Mouse (Mus musculus) megakaryocyte progenitor cell, adult 5-6 weeks (primary cell): ENCODE results near the gene Slc7a15. TPM values are rescaled to one million over a fixed set of nuclear protein-coding genes. Genes with fewer than 3 reads are reported as not detected.
A peak's percentile ranks its signal among the peaks of the same experiment; 100 is the strongest.

Experiments used
- ATAC-seq: replicated peaks from 2 replicates; pipeline ENCODE4 v1.8.0; 2016; ENCODE audit warnings: mild to moderate bottlenecking, moderate TSS enrichment, inconsistent platforms; ENCODE audit not compliant: poor library complexity
- total RNA-seq, 2 experiments: library from RNA; stranded (forward) in 1 of 2; stranded (reverse) in 1 of 2; fragments of 157-497, 149-512 nt in 1 of 2; fragments of 200-1000 nt in 1 of 2; gene quantifications; 2 replicates each; pipeline versions ENCODE4 v1.2.3 to v1.2.4; 2015 to 2017

The Slc7a15 gene
- total RNA-seq, 2 experiments from 2014 or later = not detected

DNA sequence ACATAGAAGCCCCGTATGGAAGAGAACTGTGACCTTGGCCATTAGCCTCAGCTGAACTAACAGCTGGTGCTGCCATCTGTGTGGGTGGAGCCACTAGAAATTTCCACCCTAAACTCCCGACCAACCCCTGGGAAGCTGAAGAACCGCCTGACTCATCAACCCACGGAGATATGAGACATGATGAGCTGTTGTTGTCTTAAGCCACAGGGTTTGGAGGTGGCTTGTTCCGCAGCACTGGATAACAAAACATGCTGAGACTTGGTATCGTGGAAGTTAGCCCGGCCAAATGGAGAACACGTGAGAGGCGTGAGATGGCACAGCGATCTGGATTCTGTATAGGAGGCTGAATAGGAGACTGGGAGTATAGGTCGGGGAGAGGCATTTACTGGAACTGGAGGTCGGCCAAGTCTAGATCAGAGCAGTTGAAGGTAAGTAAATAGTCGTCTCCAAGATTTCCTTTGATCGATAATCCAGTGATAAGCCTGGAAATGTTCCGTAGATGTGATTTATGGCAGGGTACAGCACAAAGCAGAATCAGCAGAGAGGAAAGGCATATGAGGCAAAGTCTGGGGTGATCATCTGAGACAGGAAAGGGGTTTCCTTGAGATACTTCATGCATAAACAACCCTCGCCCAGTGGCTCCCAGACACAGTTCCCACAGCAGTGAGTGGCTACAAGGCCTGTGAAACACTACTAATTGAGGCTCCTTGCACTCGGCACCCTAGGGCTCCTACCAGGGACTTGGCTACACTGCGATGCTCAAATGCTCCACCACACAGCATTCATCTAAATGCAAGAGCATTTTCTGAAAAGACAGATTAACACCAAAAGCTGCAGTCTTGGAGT is 87.6 kb downstream of the Slc7a15 start:
- ATAC-seq = no peak

DNA sequence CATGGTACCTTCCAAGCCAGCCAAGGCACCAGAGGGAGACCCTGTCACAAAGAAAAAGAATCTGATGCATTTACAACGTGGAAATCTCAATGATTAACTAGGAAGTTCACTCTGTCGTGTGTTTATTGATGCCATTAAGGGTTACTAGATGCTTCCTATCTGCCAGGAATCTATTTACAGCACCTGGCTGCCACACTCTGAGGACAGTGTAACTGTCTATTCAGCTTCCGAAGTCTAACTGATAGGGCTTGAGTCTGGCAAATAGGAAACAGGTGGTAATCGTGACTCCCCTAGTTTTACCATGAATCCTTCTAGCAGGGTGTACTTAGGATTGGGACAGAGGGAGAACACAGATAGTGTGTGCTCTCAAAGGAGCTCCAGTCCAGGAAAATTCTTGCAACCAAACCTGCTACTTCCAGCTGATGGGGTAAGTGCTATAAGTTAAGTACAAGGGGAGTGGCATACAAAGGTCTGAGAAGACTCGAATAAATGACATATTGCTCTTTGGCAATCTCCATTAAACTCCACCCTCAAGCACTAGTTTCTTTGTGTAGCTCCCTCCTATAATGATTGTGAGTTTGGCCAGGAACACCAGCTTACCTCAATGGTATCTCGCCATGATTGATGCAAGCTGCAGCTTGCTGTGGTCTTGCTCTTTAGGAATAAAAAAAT is 88.4 kb downstream of the Slc7a15 start:
- peak; percentile 38 for ATAC-seq

DNA sequence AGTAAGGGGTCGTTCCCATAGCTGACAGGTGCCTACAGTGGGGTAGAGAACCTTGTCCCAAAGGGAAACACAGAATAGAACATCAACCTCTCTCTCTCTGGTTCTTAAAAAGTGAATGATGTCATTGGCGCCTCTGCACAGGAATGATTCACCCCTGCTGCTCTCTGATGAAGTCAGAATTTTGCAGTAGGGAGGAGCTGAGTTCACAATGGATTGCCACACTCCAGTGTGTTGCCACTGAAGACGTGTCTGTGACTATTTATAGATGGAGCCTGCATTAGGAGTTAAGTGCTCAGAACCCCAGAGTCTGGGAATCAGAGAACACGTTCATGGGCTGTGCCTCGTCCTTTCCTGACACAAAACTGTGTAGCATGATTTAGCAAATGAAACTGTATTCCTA is 89.2 kb downstream of the Slc7a15 start:
- ATAC-seq = peak; percentile 70

DNA sequence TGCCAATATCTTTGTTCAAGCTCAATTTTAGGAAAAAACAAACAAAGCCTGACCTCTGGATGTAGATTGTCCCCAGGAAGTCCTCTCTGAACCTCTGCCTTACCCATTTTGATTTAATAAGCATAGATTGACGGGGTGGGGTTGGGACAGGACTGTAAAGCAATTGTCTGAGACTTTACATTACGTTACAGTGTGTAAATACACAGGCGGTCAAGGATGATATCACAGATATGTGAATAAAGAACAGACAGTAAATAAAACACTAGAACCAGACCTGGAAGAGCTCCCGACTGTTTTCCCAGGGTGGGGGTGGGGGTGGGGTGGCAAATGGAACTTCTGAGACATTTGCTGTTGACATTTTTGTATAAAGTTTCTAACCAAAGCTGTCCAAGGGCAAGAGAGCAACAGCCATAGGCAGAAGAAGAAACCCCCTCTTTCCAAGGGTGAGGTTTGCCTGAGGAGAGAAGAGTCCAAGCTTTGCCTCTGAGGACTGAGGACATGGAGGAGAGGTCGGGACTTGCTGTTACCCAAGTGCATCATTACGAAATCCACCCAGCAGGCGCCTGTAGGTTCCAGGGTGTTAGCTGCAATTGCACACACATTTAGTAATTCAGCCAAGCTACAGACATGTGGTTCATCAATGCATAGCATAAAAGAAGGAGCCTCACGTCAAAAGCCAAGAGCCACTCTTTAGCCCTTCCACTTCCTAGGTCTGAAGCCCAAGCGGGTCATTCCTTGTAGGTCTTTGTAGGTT is 91.7 kb downstream of the Slc7a15 start:
- peak; percentile 84 for ATAC-seq

DNA sequence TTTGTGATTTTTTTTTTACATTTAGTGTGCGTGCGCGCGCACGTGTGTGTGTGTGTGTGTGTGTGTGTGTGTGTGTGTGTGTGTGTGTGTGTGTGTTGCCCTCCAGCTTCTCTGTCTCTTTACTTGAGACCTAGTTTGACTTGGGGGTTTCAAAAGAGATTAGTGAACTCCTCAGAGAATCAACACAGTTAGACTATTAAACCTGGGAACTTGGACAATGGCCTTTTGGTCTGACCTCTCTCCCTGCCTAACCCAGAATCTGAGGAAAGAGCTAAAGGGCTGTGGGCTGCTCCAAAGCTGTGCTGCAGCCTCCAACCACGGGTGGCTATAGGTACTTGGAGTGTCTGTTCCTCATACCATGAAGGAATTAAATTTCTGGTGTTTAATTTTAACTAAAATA is 94.7 kb downstream of the Slc7a15 start:
- no peak for ATAC-seq

DNA sequence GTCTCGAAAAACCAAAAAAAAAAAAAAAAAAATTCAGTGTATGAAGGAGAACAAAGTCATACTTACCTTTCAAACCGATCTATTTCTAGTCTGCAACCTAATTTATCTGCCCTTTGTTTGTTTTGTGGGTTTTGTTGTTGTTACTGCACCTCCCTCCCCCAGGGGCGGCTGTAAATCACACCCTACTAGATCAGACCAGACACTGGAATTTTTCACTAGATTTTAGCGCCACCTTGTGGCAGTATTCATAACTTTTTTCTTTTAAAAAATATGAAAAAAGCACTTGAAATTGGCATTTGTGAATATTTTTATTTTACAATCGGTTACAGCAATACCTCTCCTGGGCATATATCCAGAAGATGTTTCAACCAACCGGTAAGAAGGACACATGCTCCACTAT is 96.3 kb downstream of the Slc7a15 start:
- ATAC-seq = no peak

DNA sequence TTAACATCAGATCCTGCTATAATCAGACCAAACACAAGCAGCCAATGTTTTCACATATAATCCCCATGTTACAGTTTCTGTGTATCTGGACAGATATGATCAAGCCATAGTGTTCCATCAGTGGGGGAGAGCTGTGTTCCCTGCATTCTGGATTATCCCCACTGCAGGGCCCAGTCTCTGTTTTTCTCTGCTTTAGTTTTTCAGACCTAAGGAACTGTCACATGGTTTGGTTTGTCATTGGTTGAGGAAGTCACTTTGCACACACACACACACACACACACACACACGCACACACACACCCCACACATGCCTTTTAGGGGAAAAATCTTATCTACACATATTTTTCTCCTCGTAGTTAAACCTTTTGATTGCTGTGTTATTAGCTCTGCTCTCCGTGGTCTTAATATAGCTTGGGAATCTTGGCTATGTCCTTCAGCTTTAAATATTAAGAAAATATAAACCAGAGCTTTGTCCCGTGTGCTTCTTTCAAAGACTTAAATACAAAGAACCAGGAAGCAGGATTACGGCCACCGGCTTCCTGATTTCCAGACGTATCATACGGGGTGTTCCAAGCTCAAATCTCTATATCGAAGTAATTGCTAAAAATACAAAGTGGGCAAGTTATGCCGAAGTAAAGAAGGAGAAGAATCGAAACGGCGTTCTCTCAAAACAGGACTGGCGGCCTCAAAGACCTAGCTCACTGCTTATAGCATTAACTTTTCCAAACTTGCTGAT is 97.1 kb downstream of the Slc7a15 start:
- no peak for ATAC-seq

DNA sequence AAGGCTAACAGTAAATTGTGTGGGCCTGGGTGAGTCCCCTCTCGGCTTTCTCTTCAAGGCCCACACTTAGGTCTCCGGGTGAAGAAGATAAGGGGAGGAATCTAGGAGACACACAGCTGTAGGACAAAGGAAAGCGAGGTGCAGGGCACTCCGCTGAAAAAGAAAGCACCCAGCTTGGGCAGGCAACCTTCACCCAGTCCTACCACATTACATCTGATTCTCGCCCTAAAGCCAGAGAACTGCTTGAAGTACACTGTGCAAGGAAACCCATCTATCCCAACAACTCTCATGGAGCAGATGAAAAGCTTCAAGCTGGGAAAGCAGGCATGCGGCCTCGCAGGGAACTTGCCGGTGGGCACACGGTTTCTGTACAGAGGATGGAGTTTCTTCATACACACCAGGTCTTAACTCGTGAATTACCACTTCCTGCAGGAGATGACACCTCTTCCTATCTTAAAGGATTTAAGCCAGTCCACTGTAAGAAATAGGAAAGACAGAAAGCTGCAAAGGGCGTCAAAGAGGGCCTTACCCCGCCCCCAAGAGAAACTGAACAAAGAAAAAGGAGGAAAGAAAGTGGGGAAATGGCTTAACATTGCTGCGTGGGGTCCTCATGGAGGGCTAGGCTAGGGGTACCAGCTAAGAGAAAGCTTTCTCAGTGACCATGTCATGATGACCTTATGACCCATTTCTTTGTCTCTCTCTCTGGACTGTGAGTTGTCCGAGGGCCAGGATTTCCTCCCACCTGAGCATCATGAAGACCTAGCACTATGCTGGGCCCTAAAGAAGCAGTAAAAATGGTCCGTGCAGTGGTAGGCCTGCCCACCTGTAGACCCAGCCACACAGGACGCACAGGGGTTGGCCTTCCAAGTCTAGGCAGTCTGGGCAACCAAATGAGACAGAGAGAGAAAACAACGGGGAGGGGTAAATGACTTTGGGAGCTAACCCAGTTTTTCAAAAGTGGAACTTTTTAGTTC is 98.0 kb downstream of the Slc7a15 start:
- no peak for ATAC-seq

DNA sequence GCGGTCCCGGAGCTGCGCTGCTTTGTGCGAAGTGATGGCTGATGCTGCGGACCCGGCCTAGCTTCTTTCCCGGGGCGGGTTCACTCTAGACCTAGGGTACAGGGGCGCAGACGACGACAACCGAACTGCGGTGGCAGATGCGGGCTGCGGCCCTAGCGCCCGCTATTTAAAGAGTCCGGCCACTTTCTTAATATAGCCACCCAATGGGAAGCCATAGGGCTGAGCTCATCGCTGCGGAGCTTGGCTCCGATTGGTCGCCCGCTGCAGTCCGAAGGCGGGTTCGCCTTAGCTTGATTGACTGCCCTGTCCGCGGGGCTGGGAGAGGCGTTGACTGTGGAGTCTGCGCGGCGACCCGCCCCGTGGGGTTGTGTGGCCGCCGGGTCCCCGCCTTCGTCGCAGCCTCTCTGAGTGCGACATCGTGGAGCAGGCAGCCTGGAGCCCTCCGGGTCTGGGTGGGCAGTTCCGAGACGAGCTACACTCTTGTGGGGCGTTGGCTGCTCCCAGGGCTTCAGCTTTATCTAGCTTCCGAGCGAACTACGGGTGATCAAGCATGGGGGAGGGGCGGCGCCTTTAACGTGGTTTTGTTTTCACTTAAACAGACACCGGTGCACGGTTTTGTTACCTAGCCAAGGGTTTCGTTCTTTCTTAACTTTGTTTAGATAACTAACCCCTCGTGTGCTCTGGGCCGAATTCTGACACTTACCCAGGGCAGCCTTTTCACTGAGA is 98.8 kb downstream of the Slc7a15 start, which contains the start of gene Rhob:
Gene Rhob, minus strand, starts transcription at position 139 of the 726 bp plus-strand sequence.
- peak; percentile 72 for ATAC-seq

DNA sequence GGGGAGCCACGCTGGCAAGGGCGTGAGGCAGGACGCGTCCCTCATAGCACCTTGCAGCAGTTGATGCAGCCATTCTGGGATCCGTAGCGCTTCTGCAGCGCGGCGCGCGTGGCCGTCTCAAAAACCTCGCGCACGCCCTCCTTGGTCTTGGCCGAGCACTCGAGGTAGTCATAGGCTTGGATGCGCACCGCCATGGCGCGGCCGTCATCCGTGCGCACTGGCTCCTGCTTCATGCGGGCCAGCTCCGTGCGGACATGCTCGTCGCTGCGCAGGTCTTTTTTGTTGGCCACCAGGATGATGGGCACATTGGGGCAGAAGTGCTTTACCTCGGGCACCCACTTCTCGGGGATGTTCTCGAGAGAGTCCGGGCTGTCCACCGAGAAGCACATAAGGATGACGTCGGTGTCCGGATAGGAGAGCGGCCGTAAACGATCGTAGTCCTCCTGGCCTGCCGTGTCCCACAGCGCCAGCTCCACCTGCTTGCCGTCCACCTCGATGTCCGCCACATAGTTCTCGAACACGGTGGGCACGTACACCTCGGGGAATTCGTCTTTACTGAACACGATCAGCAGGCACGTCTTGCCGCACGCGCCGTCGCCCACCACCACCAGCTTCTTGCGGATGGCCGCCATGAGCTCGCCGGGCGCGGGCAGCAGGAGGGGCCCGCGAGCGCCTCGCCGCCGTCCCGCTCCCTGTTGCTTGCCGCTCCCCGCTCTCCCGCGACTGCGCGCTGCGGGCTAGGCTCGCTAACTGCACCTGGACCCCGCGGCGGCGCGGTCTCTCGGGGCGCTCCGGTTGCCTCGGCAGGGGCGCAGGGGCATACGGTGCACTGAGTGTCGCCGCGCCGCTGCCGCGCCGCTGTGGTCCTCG is 99.6 kb downstream of the Slc7a15 start:
- peak; percentile 35 for ATAC-seq

DNA sequence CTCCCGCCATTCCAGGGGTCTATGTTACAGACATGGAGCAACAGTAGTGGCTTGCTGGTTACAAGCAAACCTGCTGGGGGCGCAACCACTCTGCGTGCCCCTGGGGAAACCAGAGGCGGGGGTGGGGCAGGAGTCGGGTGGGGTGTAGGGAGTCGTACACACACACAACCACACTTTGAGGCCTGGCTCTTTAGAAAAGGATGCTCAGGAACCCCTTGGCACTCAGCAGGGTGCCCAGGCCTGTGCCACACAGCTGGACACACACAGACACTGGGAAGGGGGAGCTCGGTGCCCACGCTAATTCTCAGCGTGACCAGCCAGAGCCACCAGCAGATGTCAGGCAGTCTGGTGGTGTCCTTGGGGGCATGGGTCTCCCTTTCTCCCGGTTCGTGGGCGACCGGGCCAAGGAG is 100.3 kb downstream of the Slc7a15 start:
- no peak for ATAC-seq

DNA sequence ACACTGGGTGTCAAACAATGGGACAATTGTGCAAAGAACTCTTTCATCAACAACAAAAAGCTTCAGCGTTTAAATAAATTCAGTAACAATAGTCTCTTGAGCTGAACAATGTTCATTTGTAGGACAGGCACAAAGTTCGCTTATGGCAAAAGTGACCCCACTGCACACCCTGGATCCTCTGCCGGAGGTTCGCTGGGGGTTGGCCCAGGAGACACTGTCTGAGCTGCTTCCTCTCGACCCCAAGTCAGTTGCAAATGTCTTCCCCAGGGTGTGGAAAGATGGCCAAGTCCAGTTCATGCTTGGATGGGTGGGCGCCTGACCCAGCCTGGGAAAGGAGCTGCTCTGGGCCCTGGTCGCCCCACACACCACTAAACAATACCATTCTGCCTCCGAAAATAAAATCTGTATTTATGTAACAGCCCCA is 100.7 kb downstream of the Slc7a15 start:
- no peak for ATAC-seq

DNA sequence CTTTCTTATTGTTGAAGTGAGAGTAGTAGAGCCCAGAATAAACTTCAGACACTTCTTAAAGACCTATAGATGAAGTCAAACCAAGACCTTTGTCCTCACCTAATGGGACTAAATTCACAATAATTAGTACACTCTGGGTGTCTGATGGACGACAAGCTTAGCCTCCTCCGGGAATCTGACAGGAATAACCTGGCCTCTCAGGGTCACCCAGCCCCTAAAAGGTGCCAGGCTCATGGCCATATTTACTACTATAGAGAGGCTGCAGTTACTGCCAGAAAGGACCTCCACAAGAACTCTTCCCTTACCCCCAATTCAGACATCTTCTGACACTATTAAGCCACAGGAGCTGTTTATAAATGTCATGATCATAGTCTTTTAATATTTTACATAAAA is 101.6 kb downstream of the Slc7a15 start:
- ATAC-seq = no peak

DNA sequence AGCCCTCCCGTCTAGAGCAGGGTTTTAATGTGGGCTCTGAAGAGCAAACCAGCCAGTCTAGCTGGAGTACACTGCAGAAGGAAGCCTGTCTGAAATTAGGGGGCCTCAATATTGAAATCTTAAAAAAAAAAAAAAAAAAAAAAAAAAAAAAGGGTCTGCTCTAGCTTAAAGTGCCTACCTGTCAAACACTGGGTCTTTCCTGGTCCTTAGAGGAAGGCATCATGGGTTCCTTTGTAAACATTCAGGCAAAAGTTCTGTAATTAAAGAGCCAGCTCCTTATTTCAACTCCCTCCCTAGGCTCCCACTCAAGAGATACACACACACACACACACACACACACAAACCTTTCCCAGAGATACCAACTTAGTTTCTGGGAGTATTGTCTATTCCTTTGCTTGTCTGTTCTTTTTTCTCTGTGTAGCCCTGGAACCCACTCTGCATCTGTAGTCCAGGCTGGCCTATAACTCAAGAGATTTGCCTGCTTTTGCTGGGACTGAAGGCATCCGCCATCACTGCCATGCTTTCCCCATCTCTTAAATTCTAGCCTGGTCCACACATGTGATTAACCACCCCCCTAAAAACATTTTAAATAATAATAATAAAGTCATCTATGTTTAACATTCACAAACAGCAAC is 102.1 kb downstream of the Slc7a15 start:
- ATAC-seq = no peak

DNA sequence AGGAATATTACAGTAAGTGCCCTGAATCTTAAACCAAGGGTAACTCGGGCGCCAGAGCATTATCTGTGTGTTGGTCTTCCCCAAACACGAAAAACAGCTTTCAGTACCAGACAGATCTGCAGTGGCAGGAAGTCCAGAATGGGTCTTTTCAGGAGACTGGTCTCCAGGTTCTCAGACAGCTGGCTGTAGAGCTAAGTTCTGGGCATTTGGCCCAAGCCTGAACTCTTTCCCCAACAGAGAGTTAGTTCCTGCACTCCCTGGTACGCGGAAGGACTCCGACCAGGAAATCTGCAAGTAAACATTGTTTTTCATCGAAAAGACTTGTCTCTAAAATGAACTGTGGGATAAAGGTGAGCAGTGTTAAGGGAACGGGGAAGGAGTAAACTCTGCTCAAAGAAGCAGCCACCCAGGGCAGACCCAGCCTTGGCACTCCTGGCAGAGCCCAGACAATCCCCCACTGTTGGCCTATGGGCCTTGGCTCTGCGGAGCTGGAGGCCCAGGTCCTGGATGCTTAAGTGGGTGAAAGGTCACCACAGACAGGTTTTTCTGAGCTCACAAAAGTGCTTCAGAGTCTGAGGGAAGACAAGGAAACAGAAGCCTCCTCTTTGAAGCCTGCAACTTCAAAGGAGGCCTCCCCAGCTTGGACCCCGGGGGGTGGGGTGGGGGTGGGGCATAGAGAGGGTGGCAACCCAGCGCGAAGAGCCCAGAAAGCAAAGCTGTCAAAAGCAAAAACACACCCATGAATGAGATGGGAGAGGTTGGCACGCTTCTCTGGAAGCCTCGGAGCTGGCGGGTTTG is 102.8 kb downstream of the Slc7a15 start:
- ATAC-seq = no peak

DNA sequence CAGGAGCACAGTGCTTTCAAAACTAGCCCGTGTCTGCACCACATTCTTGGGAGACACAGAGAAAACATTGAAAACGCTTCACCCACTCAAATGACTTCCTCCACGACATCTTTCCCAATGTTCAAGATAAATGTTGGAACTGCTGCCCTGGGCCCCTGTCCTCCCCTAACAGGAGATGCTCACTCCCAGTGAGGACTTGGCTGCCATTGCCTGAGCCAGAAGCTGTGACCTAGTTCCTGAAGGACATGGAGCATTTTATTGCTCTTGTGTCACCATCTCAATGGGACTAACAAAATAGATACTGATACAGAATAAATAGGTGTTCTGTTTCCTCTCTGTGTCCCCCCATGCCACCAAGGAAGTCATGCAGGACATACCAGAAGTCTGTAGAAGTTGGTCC is 104.2 kb downstream of the Slc7a15 start:
- no peak for ATAC-seq

DNA sequence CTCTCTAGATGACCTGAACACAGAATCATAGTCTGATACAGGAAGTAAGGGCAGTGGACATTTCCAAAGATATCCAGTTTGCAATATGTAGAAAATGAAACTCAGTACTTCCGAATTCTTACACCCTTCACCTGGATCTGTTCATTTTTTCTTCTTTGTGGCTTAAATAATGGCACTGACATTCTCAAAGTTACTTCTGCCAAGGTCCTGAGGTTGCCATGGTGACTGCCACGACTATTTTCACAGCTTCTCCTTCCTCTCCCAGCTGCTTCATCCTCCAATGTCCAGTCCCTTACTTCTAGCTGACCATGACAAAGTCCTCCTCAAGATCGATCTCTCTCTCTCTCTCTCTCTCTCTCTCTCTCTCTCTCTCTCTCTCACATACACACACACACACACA is 105.5 kb downstream of the Slc7a15 start:
- ATAC-seq = no peak
